Mouse (Mus musculus): Measurements from ENCODE around the gene Taok3.

- no peak for TF ChIP-seq POLR2A (IDR thresholded peaks at IDR 0.05; ENCODE audit: insufficient read depth, low read depth, low read length)
- TF ChIP-seq CTCF (IDR thresholded peaks at IDR 0.05), result no peak
- no peak for TF ChIP-seq EP300 (IDR thresholded peaks at IDR 0.05; ENCODE audit: insufficient read depth, low read depth, low read length)
Measured at GRCm38 (mm10) chr5:117286286-117286685, 166.4 kb downstream of the Taok3 start.
